Mouse (Mus musculus): ENCODE results near the gene Slc16a11. TPM values are rescaled to one million over a fixed set of nuclear protein-coding genes. Genes with fewer than 3 reads are reported as not detected.
A peak's percentile ranks its signal among the peaks of the same experiment; 100 is the strongest.

The Slc16a11 gene
- polyA plus RNA-seq, 1 experiment from 2014 or later: 1.3 TPM

DNA sequence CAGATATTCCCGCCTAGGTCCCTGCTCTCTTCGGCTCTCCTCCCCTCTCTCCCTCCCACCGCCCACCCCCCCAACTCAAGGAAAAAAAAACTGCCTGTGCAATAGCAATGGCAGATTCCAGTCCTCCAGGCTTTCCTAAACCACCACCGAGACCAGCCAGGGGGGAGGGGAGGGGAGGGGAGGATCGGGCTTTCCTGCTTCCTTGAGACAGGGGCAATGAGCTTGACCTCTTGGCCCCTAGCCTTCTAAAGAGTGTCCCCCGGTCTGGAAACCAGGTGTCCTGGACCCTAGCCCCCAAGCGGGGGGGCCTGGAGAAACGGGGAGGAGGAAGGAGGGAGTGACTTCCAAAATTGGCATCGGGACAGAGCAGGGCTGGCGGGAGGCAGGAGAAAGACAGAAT is 20.0 kb downstream of the Slc16a11 start:
- Histone ChIP-seq H3K4me3 (peak overlapping the region; percentile 54), H3K36me3 (peaks cover 25% of the 10 kb centered on the region), H3K4me1 (peaks cover 74% of the 10 kb centered on the region), H3K27ac (replicated peaks) (peak overlapping the region; percentile 87), H3K9me3 (replicated peaks) (no peaks in the 10 kb centered on the region), H3K27me3 (ENCODE audit: low read depth, poor library complexity, severe bottlenecking) (peaks cover 47% of the 10 kb centered on the region)
- DNase-seq (ENCODE audit: low spot score): peak; percentile 70
- WGBS: 9% methylated on average over 10 of the region's 10 CpGs

DNA sequence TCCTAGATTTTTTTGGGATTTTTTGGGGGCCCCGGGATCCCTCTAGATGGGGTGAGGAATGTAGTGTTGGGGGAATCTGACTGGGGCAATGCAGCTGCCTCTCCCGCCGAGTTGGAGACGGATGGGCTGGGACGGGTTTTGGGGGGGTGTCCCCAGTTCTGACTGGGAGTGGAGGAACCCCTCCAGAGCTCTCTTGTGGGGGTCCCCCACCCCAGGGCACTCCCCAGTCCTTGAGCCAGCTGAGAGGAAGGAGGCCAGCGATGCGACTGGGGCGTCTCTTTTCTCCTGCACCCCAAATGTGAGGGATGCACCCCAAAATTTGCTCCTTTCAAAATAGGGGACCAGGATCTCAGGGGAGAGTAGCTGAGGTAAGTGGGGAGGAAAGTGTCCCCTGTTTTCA is 20.5 kb downstream of the Slc16a11 start:
- peak overlapping the region; percentile 87 for H3K27ac ChIP-seq (replicated peaks)
- peaks cover 42% of the 10 kb centered on the region for H3K27me3 ChIP-seq (ENCODE audit: low read depth, poor library complexity, severe bottlenecking)
- H3K9me3 ChIP-seq (replicated peaks): no peaks in the 10 kb centered on the region
- WGBS: 41% methylated on average over 8 of the region's 8 CpGs
- H3K36me3 ChIP-seq: peaks cover 25% of the 10 kb centered on the region
- H3K4me3 ChIP-seq: peak overlapping the region; percentile 54
- DNase-seq (ENCODE audit: low spot score): no peak
- H3K4me1 ChIP-seq: peaks cover 74% of the 10 kb centered on the region

DNA sequence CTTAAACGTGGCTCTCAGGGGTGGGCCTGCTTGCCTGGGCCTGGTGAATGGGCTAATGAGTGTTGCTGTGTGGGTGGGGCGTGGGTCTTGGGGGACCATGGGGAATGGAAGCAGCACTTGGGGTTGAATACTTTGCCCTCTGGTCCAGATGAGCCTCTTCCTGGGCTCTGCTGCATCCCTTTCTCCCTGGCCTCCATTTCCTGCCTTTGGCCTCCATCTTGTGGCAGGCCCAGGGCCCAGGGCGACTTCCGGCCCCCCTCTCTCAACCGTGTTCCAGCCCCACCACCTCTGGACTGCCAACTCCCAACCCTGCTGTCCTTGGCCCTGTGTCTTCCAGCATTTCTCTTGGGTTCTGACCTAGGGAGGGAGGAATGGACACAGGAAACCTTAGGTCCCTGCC is 21.5 kb downstream of the Slc16a11 start:
- H3K27ac ChIP-seq (replicated peaks): no peak overlapping the region
- no peaks in the 10 kb centered on the region for H3K9me3 ChIP-seq (replicated peaks)
- WGBS: 54% methylated on average over 5 of the region's 5 CpGs
- H3K27me3 ChIP-seq (ENCODE audit: low read depth, poor library complexity, severe bottlenecking): peaks cover 32% of the 10 kb centered on the region
- no peak overlapping the region for H3K4me3 ChIP-seq
- H3K36me3 ChIP-seq: peaks cover 25% of the 10 kb centered on the region
- H3K4me1 ChIP-seq: peaks cover 74% of the 10 kb centered on the region
- no peak for DNase-seq (ENCODE audit: low spot score)

DNA sequence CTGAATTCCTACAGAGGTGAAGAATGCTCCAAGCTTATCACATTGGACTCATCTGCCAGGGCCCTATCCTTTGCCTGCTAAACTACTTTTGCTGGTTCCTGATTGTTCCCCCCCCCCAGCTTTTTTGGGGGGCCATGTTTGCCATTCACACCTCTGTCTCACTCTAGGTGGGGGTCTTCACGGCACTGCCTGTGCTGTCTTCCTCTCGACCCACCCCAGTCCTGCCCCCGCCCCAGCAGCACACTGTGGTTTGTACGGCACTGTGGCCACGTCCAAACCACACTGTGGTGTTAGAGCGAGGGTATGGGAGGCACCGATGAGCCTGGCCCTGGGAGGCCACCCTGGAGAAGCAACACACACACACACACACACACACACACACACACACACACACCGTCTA is 21.9 kb downstream of the Slc16a11 start:
- H3K27ac ChIP-seq (replicated peaks): no peak overlapping the region
- peaks cover 74% of the 10 kb centered on the region for H3K4me1 ChIP-seq
- 88% methylated on average over 8 of the region's 8 CpGs for WGBS
- no peak for DNase-seq (ENCODE audit: low spot score)
- no peaks in the 10 kb centered on the region for H3K9me3 ChIP-seq (replicated peaks)
- peaks cover 27% of the 10 kb centered on the region for H3K27me3 ChIP-seq (ENCODE audit: low read depth, poor library complexity, severe bottlenecking)
- peaks cover 25% of the 10 kb centered on the region for H3K36me3 ChIP-seq
- H3K4me3 ChIP-seq: no peak overlapping the region

DNA sequence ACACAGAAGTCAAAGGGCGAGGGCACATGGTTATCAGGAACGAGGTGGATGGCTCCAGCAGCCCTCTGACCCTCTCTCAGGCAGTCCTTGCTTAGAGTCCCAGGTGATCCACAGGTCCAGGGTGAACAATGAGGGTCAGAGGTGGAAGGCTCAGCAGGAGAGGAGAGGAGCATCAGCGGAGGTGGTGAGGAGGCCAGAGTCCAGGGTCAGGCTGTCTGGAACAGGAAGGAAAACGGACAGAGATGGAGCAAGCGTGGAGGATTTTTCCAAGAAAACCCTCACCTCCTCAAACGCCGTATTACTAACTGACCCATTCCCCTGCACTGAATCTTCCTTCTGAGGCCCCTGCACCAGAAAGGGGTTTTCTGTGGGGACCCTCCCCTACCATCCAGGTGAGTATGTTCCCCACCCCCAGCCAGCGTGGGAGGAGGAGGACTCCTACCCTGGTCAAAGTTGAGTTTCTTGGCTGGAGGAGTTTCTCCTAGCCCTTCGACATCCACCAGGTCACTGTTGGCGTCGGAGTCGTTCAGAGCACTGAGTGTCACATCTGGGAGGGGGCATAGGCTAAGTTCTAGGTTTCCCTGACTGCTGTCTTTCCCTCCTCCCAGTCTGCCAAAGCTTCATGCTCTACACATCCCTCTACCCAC is 22.8 kb downstream of the Slc16a11 start:
- Histone ChIP-seq H3K9me3 (replicated peaks) (no peaks in the 10 kb centered on the region), H3K4me3 (peak overlapping the region; percentile 14; the same call in 1 of the 2 replicates), H3K27ac (replicated peaks) (no peak overlapping the region), H3K4me1 (peaks cover 69% of the 10 kb centered on the region), H3K36me3 (peaks cover 25% of the 10 kb centered on the region), H3K27me3 (ENCODE audit: low read depth, poor library complexity, severe bottlenecking) (peaks cover 19% of the 10 kb centered on the region)
- WGBS: 92% methylated on average over 12 of the region's 12 CpGs
- no peak for DNase-seq (ENCODE audit: low spot score)

DNA sequence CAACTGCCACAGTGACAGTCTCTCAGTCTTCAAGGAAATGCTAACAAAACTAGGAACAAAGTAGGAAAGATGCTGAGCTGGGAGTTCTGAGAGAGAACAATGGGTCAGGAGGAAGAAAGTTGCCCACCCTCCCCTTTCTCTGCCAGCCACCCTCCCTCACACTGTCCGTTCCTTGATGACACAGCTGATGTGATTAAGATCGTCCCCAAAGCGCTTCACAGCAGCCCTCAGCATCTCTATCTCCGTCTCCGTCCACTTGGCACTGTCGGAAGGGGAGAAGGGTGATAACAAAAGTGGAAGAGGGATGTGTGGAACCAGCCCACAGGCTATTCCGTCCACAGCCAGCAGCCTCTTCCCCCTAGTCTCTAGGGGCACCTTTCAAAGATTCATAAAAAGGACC is 24.2 kb downstream of the Slc16a11 start:
- Histone ChIP-seq H3K27me3 (ENCODE audit: low read depth, poor library complexity, severe bottlenecking) (peaks cover 5% of the 10 kb centered on the region; the same call in 1 of the 2 replicates), H3K9me3 (replicated peaks) (no peaks in the 10 kb centered on the region), H3K36me3 (peaks cover 25% of the 10 kb centered on the region), H3K27ac (replicated peaks) (peak overlapping the region; percentile 95), H3K4me3 (peak overlapping the region; percentile 93), H3K4me1 (peaks cover 69% of the 10 kb centered on the region)
- WGBS: 52% methylated on average over 7 of the region's 7 CpGs
- no peak for DNase-seq (ENCODE audit: low spot score)

DNA sequence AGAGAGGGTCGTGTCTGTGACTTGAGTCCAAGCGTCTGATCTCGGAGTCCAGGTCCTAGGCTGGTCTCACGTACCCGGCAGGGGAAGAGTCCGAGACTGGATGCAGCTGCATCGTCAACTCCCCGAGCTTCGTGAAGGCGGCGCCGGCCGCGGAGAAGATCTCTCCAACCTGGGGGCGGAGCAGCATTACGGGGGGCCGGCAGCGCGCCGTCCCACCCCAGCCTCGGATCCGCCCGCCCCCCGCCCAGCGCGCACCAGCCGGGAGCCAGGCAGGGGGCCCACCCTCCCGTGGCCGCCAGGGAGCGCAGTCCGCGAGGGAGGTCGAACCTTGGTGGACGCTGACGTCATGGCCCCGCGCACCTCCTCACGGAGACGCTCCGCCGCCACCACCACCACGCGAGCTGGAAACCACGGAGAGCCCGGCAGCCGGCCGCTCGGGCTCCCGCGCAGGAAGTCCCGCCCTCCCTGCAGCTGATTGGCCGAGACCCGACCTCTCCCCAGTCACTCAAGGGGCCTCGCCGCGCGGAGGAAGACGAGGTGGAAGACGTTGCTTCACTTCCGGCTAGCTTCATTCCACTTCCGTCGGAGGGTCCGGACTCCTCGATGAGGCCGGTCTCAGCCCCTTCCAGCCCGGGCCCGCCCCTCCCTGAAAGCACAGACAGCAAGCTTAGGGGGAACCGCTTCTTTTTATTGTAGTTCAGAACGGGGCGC is 25.1 kb downstream of the Slc16a11 start, which contains the start of gene 0610010K14Rik:
TSS of gene 0610010K14Rik (minus strand) at position 458 of the 711 bp plus-strand sequence.
- no peaks in the 10 kb centered on the region for H3K9me3 ChIP-seq (replicated peaks)
- H3K4me3 ChIP-seq: peak within 1 kb of the TSS; percentile 93
- H3K27ac ChIP-seq (replicated peaks): peak within 1 kb of the TSS; percentile 95
- H3K27me3 ChIP-seq (ENCODE audit: low read depth, poor library complexity, severe bottlenecking): no peaks in the 10 kb centered on the region
- peaks cover 62% of the 10 kb centered on the region for H3K4me1 ChIP-seq
- H3K36me3 ChIP-seq: peaks cover 25% of the 10 kb centered on the region
- WGBS: under 1% methylated on average over 67 of the region's 70 CpGs
- peak; percentile 98 for DNase-seq (ENCODE audit: low spot score)

DNA sequence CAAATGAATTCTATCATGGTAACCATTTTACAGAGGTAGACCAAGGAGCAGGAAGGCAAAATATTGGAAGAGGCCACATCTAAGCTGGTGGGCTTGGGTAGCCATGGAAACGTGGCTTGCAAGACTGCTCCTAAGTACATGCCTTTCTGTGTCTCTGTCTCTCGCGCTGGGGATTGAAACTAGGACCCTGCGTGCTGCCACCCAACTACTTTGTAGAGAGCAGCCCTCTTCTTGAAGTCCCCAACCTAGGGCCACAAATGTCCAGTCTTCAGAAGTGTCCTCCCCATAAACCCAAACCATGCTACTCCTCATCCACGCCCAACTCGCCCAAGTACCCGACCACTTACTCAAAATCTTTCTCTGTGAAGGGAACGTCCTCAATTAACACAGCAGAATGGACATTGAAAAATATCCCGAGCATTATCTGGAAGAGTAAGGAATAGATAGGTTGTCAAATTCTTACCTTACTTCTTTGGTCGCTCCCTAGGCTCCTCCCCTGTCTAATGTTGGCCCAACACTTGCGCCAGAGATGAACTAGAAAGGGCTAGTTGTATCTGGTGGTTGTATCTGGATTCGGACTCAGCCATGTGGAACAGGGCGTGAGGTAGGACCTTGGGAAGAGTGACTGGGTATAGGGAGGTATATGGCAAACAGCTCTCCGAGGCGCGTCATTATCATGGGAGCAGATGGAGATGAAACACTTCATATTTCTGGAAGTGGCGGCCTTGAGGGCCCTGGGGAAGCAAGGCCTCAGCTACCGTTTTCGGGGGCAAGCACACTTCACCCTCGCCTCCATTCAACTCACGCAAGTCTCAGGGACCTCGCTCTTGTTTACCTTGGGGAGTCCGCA is 26.3 kb downstream of the Slc16a11 start:
- WGBS: 13% methylated on average over 23 of the region's 23 CpGs

DNA sequence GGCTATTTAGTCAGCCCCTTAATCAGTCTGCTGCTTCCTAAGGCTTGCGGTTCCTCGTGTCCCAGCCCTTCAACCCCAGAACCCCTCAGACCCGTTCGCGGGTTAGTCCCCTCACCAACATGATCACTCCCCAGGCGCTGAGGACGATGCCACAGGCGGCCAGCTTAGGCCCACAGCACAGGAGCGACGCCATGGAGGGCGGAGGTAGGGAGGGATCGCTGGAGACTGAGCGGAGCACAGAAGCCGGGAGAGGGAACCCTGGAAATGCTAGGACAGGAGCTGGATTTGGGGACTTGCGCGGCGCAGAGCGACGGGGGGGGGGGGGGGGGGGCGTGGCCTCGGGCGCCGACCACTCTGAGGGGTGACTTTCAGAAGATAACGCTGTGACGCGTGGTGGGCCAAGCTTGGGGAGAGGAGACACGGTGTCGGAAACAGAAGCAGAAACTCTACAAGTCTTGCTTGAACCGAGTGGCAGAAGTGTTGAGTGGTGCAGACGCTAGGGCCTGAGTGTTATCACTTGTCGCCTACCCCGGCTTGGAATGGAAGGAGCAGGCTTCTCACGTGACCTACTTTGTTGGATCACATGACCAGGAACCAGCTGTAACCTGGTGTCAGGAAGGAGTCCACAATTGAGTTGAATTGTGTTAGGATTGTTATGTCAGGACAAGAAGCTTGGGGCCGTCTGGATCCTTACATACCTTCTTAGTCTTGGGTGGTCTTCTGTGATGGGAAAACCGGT is 27.2 kb downstream of the Slc16a11 start, which contains the start of the genes Gm21988 and Rnasek:
TSS of gene Gm21988 (minus strand) at position 290 of the 739 bp plus-strand sequence.
TSS of gene Rnasek (minus strand) at position 302 of the 739 bp plus-strand sequence.
- H3K27ac ChIP-seq (replicated peaks): peak within 1 kb of the TSS; percentile 95
- peak within 1 kb of the TSS; percentile 93 for H3K4me3 ChIP-seq
- peak; percentile 86 for DNase-seq (ENCODE audit: low spot score)
- no peaks in the 10 kb centered on the region for H3K27me3 ChIP-seq (ENCODE audit: low read depth, poor library complexity, severe bottlenecking)
- H3K4me1 ChIP-seq: peaks cover 46% of the 10 kb centered on the region
- H3K36me3 ChIP-seq: peaks cover 16% of the 10 kb centered on the region
- no peaks in the 10 kb centered on the region for H3K9me3 ChIP-seq (replicated peaks)
- WGBS: under 1% methylated on average over 33 of the region's 35 CpGs

More for the DNA sequence above, 26.3 kb downstream of the Slc16a11 start:
- Histone ChIP-seq H3K27ac (replicated peaks) (peak overlapping the region; percentile 95), H3K36me3 (peaks cover 25% of the 10 kb centered on the region), H3K9me3 (replicated peaks) (no peaks in the 10 kb centered on the region), H3K27me3 (ENCODE audit: low read depth, poor library complexity, severe bottlenecking) (no peaks in the 10 kb centered on the region), H3K4me3 (peak overlapping the region; percentile 93), H3K4me1 (peaks cover 50% of the 10 kb centered on the region)
- no peak for DNase-seq (ENCODE audit: low spot score)

DNA sequence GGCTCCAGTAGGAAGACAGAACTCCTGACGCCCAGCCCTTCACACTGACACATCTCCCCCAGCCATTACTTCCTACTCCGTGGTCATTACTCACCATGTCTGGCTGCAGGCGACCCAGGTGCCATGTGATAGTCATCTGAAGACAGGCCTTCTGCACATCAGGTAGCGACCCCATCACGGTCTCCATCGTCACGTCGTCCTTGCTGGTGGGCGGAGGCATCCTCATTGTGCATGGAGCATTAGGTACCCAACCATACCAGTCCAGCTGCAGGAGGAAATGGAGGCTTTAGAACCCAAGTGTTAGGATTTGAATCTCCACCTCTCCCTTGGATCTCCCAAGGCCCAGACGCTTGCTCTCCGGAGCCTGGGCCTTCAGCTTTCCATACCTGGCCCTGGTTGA is 30.0 kb downstream of the Slc16a11 start:
- no peaks in the 10 kb centered on the region for H3K36me3 ChIP-seq
- no peak for DNase-seq (ENCODE audit: low spot score)
- H3K4me3 ChIP-seq: no peak overlapping the region
- peaks cover 9% of the 10 kb centered on the region; the same call in 1 of the 2 replicates for H3K27me3 ChIP-seq (ENCODE audit: low read depth, poor library complexity, severe bottlenecking)
- H3K27ac ChIP-seq (replicated peaks): no peak overlapping the region
- 76% methylated on average over 11 of the region's 11 CpGs for WGBS
- peaks cover 22% of the 10 kb centered on the region for H3K4me1 ChIP-seq
- H3K9me3 ChIP-seq (replicated peaks): no peaks in the 10 kb centered on the region

DNA sequence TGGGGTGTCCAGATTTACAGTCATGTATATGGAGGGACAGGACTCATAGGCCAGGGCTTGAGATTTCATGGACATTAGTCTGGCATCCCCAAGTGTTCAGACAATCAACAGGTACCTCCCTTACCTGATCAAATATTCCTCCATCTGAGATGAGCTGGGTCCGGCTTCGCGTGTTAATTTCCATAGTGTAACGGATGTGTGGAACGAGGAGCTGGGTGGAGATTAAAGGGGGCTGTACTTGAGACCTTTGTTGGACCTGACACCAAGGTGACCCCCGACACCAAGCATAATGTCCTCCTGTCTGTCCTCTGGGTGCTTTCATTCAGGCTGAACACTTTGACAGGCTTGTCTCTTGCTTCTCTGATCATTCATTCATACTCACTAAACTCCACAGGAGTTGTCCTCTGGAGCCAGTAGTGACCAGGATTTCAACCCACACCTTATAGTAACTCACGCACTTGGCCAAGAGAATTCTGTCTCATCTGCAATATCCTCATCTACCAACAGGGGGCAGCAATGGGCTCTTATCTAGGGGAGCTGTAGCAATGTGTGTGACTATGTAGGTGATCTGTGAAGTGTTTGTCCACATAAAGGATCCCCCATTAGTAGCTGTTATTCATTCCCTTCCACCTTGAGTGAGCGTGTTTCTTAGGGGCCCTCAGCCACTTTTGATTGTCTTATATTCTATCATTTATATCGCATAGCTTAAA is 34.7 kb downstream of the Slc16a11 start:
- Histone ChIP-seq H3K4me3 (no peak overlapping the region), H3K36me3 (no peaks in the 10 kb centered on the region), H3K4me1 (no peaks in the 10 kb centered on the region), H3K27ac (replicated peaks) (no peak overlapping the region), H3K9me3 (replicated peaks) (no peaks in the 10 kb centered on the region), H3K27me3 (ENCODE audit: low read depth, poor library complexity, severe bottlenecking) (peaks cover 28% of the 10 kb centered on the region)
- peak; percentile 49 for DNase-seq (ENCODE audit: low spot score)
- WGBS: 51% methylated on average over 9 of the region's 9 CpGs
